Mouse (Mus musculus) embryonic facial prominence, embryonic 14.5 days (tissue): ENCODE measurements around the gene Suclg1. TPM values are rescaled to one million over a fixed set of nuclear protein-coding genes. Genes with fewer than 3 reads are reported as not detected.

Experiments
- ATAC-seq: fragments of 200-750 bp; cut with Nextera tagmentation; 2 replicates; pipeline ENCODE4 v1.8.0; 2017; ENCODE audit warnings: low read depth, moderate number of reproducible peaks, moderate TSS enrichment
- DNase-seq: peaks from one replicate; pipeline ENCODE4 v3.0.0-alpha.2; 2015; ENCODE audit warnings: low spot score
- H3K27ac ChIP-seq: fragments of 300-500 bp; sonication (generic); replicated peaks from 2 replicates; pipeline ENCODE4 v1.5.1; 2014; ENCODE audit warnings: low read depth, mild to moderate bottlenecking, low read length, moderate library complexity
- H3K27me3 ChIP-seq: fragments of 300-500 bp; sonication (generic); replicated peaks from 2 replicates; pipeline ENCODE4 v1.6.1; 2014; ENCODE audit warnings: low read length; ENCODE audit not compliant: control insufficient read depth, insufficient read depth
- H3K36me3 ChIP-seq: fragments of 300-500 bp; sonication (generic); 2 replicates; pipeline ENCODE4 v1.6.1; 2014; ENCODE audit warnings: low read length, mixed read lengths; ENCODE audit not compliant: control insufficient read depth, insufficient read depth
- H3K4me1 ChIP-seq: fragments of 300-500 bp; sonication (generic); 2 replicates; pipeline ENCODE4 v1.6.1; 2014; ENCODE audit warnings: antibody characterized with exemption, low read length; ENCODE audit not compliant: control insufficient read depth, insufficient read depth
- H3K4me2 ChIP-seq: fragments of 300-500 bp; sonication (generic); 2 replicates; pipeline ENCODE4 v1.6.1; 2014; ENCODE audit warnings: low read depth, mild to moderate bottlenecking, low read length, moderate library complexity, mixed read lengths
- H3K4me3 ChIP-seq: fragments of 300-500 bp; sonication (generic); 2 replicates; pipeline ENCODE4 v1.5.1; 2014; ENCODE audit warnings: low read depth, mild to moderate bottlenecking, low read length
- H3K9ac ChIP-seq: fragments of 300-500 bp; sonication (generic); 2 replicates; pipeline ENCODE4 v1.6.1; 2014; ENCODE audit warnings: low read depth, mild to moderate bottlenecking, low read length, moderate library complexity, mixed read lengths
- H3K9me3 ChIP-seq: fragments of 300-500 bp; sonication (generic); 2 replicates; pipeline ENCODE4 v1.6.1; 2016; ENCODE audit warnings: low read length; ENCODE audit not compliant: control insufficient read depth
- WGBS: fragments of 180-500 bp; shearing (Covaris S2); extraction: QIAGEN DNeasy Blood & Tissue Kit; methylation state at CpG from one replicate; pipeline ENCODE4 v1.1.7; 2014; 5-methylcytosine and 5-hydroxymethylcytosine counted together
- polyA plus RNA-seq: library from polyadenylated mRNA; unstranded; fragments of >200 nt; fragmentation: Nextera tagmentation; extraction: Ambion mirVana; gene quantifications from 2 replicates; pipeline ENCODE4 v1.2.1, GENCODE M21; 2014

The Suclg1 gene
- polyA plus RNA-seq, 1 experiment from 2014 or later: 167 TPM

DNA sequence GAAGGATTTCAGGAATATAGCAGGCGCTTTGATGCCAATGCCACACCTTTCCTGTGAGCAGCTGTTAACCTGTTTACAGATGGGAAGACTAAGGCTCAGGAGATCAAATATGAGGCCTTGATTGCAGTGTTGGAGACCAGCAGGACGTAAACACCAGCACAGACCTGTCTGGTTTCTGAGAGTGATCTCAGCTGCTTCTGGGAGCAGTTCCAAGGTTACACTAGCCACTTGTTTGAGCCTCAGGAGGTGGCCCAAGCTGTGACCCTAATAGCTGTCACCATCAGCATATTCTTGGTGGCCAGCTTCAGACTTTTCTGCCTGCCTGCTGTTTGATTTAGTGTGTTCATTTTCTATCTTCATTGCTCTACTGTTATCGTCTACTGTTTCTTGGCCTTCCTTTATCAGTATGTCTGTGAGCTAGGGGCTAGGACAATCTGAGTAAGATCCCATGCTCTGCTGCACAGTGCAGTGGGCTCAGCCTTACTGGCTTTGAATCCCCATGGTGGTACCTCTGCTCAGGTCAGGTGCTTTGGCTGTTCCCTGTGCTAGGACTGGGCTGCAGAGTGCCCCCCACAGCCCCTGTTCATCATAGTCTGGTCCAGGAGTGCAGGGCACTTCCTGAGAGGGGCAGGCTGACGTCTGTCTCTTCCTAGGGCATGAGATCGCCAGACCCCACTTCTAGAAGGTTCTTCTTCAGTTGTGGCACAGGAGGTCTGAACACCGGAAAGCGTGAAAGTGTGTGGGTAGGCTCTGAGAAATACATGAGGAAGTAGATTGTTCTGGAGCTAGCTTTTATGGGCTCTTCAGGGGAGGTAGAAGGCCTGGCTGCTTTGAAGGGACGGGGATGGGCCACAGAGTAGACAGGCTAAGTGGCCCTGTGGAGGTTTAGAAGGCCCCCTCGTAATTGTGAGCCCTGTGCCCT, 6.4 kb downstream of the Suclg1 start:
- DNase-seq (no peak), ATAC-seq (no peak)
- H3K4me1 ChIP-seq: peaks cover 5% of the 10 kb centered on the region; the same call in 1 of the 2 replicates
- H3K4me2 ChIP-seq: no peak overlapping the region
- H3K36me3 ChIP-seq: peaks cover 32% of the 10 kb centered on the region
- H3K4me3 ChIP-seq: no peak overlapping the region
- no peaks in the 10 kb centered on the region for H3K27me3 ChIP-seq
- H3K9ac ChIP-seq: no peak overlapping the region
- no peak overlapping the region for H3K27ac ChIP-seq
- 81% methylated on average over 9 of the region's 9 CpGs for WGBS
- H3K9me3 ChIP-seq: no peaks in the 10 kb centered on the region

- Histone ChIP-seq H3K27me3 (no peaks in the 10 kb centered on the region), H3K9me3 (no peaks in the 10 kb centered on the region), H3K36me3 (peaks cover 55% of the 10 kb centered on the region), H3K4me1 (no peaks in the 10 kb centered on the region), H3K4me3 (no peak overlapping the region), H3K4me2 (no peak overlapping the region), H3K27ac (no peak overlapping the region), H3K9ac (no peak overlapping the region)
- DNase-seq: no peak
- 83% methylated on average over 7 of the region's 7 CpGs for WGBS
- ATAC-seq: no peak
Measured at GRCm38 (mm10) chr6:73257068-73257467, 8.9 kb downstream of the Suclg1 start.

GRCm38 (mm10) chr6:73260110-73260509, 11.9 kb downstream of the Suclg1 start:
- ATAC-seq: no peak
- no peaks in the 10 kb centered on the region for H3K27me3 ChIP-seq
- WGBS: 90% methylated on average over 6 of the region's 6 CpGs
- H3K9ac ChIP-seq: no peak overlapping the region
- H3K4me1 ChIP-seq: no peaks in the 10 kb centered on the region
- no peak for DNase-seq
- H3K9me3 ChIP-seq: no peaks in the 10 kb centered on the region
- H3K4me3 ChIP-seq: no peak overlapping the region
- H3K4me2 ChIP-seq: no peak overlapping the region
- H3K27ac ChIP-seq: no peak overlapping the region
- peaks cover 81% of the 10 kb centered on the region for H3K36me3 ChIP-seq

GRCm38 (mm10) chr6:73264801-73265200, 16.6 kb downstream of the Suclg1 start:
- 42% methylated on average over 2 of the region's 2 CpGs for WGBS
- Histone ChIP-seq H3K27ac (no peak overlapping the region), H3K27me3 (no peaks in the 10 kb centered on the region), H3K4me1 (no peaks in the 10 kb centered on the region), H3K4me3 (no peak overlapping the region), H3K4me2 (no peak overlapping the region), H3K9ac (no peak overlapping the region), H3K9me3 (no peaks in the 10 kb centered on the region), H3K36me3 (peaks cover 83% of the 10 kb centered on the region)
- DNase-seq (no peak), ATAC-seq (no peak)

GRCm38 (mm10) chr6:73267738-73268311, 19.6 kb downstream of the Suclg1 start:
- H3K4me2 ChIP-seq: no peak overlapping the region
- no peak for ATAC-seq
- no peak for DNase-seq
- no peaks in the 10 kb centered on the region for H3K9me3 ChIP-seq
- peaks cover 84% of the 10 kb centered on the region for H3K36me3 ChIP-seq
- H3K27ac ChIP-seq: no peak overlapping the region
- WGBS: 94% methylated on average over 8 of the region's 8 CpGs
- H3K27me3 ChIP-seq: no peaks in the 10 kb centered on the region
- H3K4me3 ChIP-seq: no peak overlapping the region
- no peak overlapping the region for H3K9ac ChIP-seq
- H3K4me1 ChIP-seq: no peaks in the 10 kb centered on the region

DNA sequence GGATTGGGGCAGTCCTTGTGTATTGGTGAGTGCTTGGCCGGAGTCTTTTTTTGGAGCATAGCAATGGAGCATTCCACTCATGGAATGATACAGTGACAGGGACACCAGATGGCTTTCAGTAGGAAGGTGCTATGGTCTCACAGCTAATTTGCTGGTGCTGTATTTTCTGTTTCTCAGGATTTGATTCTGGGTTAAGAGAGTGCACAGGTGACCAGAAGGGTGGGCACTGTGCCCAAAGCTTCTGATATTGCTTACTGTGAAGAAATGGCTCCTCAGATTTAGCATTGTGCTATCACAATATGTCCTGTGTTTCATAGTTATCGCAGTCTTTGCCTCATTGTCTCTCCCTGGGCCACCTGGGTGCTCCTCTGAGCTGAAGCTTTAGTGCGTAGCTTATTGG, 21.2 kb downstream of the Suclg1 start:
- no peak overlapping the region for H3K4me3 ChIP-seq
- peaks cover 84% of the 10 kb centered on the region for H3K36me3 ChIP-seq
- H3K4me1 ChIP-seq: no peaks in the 10 kb centered on the region
- DNase-seq (no peak), ATAC-seq (no peak)
- H3K27me3 ChIP-seq: no peaks in the 10 kb centered on the region
- H3K9ac ChIP-seq: no peak overlapping the region
- H3K9me3 ChIP-seq: no peaks in the 10 kb centered on the region
- H3K4me2 ChIP-seq: no peak overlapping the region
- 95% methylated on average over 3 of the region's 3 CpGs for WGBS
- no peak overlapping the region for H3K27ac ChIP-seq

GRCm38 (mm10) chr6:73271546-73272091, 23.4 kb downstream of the Suclg1 start:
- DNase-seq: no peak
- no peak overlapping the region for H3K4me2 ChIP-seq
- no peak for ATAC-seq
- H3K27me3 ChIP-seq: no peaks in the 10 kb centered on the region
- 86% methylated on average over 3 of the region's 3 CpGs for WGBS
- peaks cover 90% of the 10 kb centered on the region for H3K36me3 ChIP-seq
- H3K27ac ChIP-seq: no peak overlapping the region
- H3K4me1 ChIP-seq: no peaks in the 10 kb centered on the region
- no peaks in the 10 kb centered on the region for H3K9me3 ChIP-seq
- H3K9ac ChIP-seq: no peak overlapping the region
- H3K4me3 ChIP-seq: no peak overlapping the region

DNA sequence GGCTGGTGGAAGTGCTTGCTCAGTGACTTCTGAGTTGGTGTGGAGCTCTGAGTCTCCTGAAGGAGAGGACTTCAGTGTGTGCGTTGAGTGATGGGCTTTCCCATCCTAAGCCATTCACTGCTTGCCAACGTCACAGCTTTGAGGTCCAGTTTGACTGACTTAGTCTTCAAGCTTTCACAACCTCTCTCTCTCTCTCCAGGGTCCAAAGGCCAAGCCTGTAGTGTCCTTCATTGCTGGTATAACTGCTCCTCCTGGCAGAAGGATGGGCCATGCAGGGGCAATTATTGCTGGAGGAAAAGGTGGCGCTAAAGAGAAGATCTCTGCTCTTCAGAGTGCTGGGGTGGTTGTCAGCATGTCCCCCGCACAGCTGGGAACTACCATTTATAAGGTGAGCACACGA, 26.8 kb downstream of the Suclg1 start:
- Histone ChIP-seq H3K9me3 (no peaks in the 10 kb centered on the region), H3K9ac (no peak overlapping the region), H3K27me3 (no peaks in the 10 kb centered on the region), H3K4me3 (no peak overlapping the region), H3K36me3 (peaks cover 86% of the 10 kb centered on the region), H3K4me2 (no peak overlapping the region), H3K27ac (no peak overlapping the region), H3K4me1 (no peaks in the 10 kb centered on the region)
- WGBS: 86% methylated on average over 5 of the region's 5 CpGs
- DNase-seq: no peak
- no peak for ATAC-seq
